Mouse (Mus musculus) intestine, postnatal 0 days (tissue): ENCODE results near the gene Mllt11. TPM values are rescaled to one million over a fixed set of nuclear protein-coding genes. Genes with fewer than 3 reads are reported as not detected.
"Not testable (repeated sequence)": the region's sequence is repeated elsewhere in the genome, so short reads cannot be mapped to it uniquely, and the experiment has no call there.

Source experiments
- ATAC-seq: fragments of 200-750 bp; cut with Nextera tagmentation; 2 replicates; pipeline ENCODE4 v1.8.0; 2017; ENCODE audit warnings: mild to moderate bottlenecking, moderate TSS enrichment, moderate library complexity
- H3K27ac ChIP-seq: fragments of 300-500 bp; sonication (generic); 2 replicates; pipeline ENCODE4 v1.5.1; 2014; ENCODE audit warnings: mild to moderate bottlenecking, low read depth, low read length, moderate library complexity
- H3K27me3 ChIP-seq: fragments of 300-500 bp; sonication (generic); replicated peaks from 2 replicates; pipeline ENCODE4 v1.6.1; 2014; ENCODE audit warnings: low read length, mixed read lengths; ENCODE audit not compliant: control insufficient read depth, insufficient read depth
- H3K36me3 ChIP-seq: fragments of 300-500 bp; sonication (generic); 2 replicates; pipeline ENCODE4 v1.6.1; 2014; ENCODE audit warnings: mild to moderate bottlenecking, moderate library complexity; ENCODE audit not compliant: control insufficient read depth, insufficient read depth
- H3K4me1 ChIP-seq: fragments of 300-500 bp; sonication (generic); replicated peaks from 2 replicates; pipeline ENCODE4 v1.6.1; 2014; ENCODE audit warnings: antibody characterized with exemption, low read length, mixed read lengths; ENCODE audit not compliant: control insufficient read depth, insufficient read depth
- H3K4me2 ChIP-seq: fragments of 300-500 bp; sonication (generic); replicated peaks from 2 replicates; pipeline ENCODE4 v1.6.1; 2014; ENCODE audit warnings: low read depth, mild to moderate bottlenecking, moderate library complexity
- H3K4me3 ChIP-seq: fragments of 300-500 bp; sonication (generic); 2 replicates; pipeline ENCODE4 v1.5.1; 2014; ENCODE audit warnings: low read depth, low read length
- H3K9ac ChIP-seq: fragments of 300-500 bp; sonication (generic); 2 replicates; pipeline ENCODE4 v1.6.1; 2014; ENCODE audit warnings: mild to moderate bottlenecking, low read depth, low read length
- H3K9me3 ChIP-seq: fragments of 300-500 bp; sonication (generic); 2 replicates; pipeline ENCODE4 v1.6.1; 2016; ENCODE audit warnings: mixed run types; ENCODE audit not compliant: control insufficient read depth
- CTCF ChIP-seq: sonication (generic); IDR thresholded peaks from 2 replicates; pipeline ENCODE4 v1.5.1; 2016; ENCODE audit warnings: low read depth, mild to moderate bottlenecking, control low read depth, antibody characterized with exemption, moderate library complexity
- WGBS: fragments of 180-500 bp; shearing (Covaris S2); extraction: QIAGEN DNeasy Blood & Tissue Kit; methylation state at CpG from one replicate; pipeline ENCODE4 v1.1.7; 2014; 5-methylcytosine and 5-hydroxymethylcytosine counted together
- polyA plus RNA-seq: library from polyadenylated mRNA; unstranded; fragments of >200 nt; fragmentation: Nextera tagmentation; extraction: Ambion mirVana; gene quantifications from 2 replicates; pipeline ENCODE4 v1.2.1, GENCODE M21; 2015

The Mllt11 gene
- polyA plus RNA-seq, 1 experiment from 2014 or later, result 10.1 TPM

GRCm38 (mm10) chr3:95224295-95224694, 7.7 kb downstream of the Mllt11 start:
- TF ChIP-seq CTCF, result no peak
- no peak overlapping the region for H3K9ac ChIP-seq
- no peak overlapping the region for H3K4me2 ChIP-seq
- H3K4me3 ChIP-seq, result no peak overlapping the region
- H3K27ac ChIP-seq, result no peak overlapping the region
- no peaks in the 10 kb centered on the region for H3K4me1 ChIP-seq
- H3K36me3 ChIP-seq, result peaks cover 5% of the 10 kb centered on the region
- ATAC-seq, result peak; percentile 12; the same call in 1 of the 2 replicates
- no peaks in the 10 kb centered on the region for H3K9me3 ChIP-seq
- WGBS, result 34% methylated on average over 6 of the region's 6 CpGs
- no peaks in the 10 kb centered on the region for H3K27me3 ChIP-seq

- no peaks in the 10 kb centered on the region for H3K9me3 ChIP-seq
- no peak for ATAC-seq
- no peak overlapping the region for H3K27ac ChIP-seq
- H3K4me2 ChIP-seq, result no peak overlapping the region
- no peak for TF ChIP-seq CTCF
- peaks cover 8% of the 10 kb centered on the region for H3K36me3 ChIP-seq
- H3K4me3 ChIP-seq, result no peak overlapping the region
- WGBS, result 98% methylated on average over 2 of the region's 2 CpGs
- no peaks in the 10 kb centered on the region for H3K27me3 ChIP-seq
- no peak overlapping the region for H3K9ac ChIP-seq
- no peaks in the 10 kb centered on the region for H3K4me1 ChIP-seq
Observed at GRCm38 (mm10) chr3:95223041-95223440, 8.9 kb downstream of the Mllt11 start.

GRCm38 (mm10) chr3:95218466-95219137, 13.4 kb downstream of the Mllt11 start:
- Histone ChIP-seq H3K4me2 (peak overlapping the region; percentile 65), H3K4me1 (0 out of 2 replicates have a peak, but pooled peaks cover 4% of the 10 kb centered on the region), H3K9ac (no peak overlapping the region), H3K27ac (peak overlapping the region; percentile 99), H3K36me3 (peaks cover 17% of the 10 kb centered on the region), H3K27me3 (no peaks in the 10 kb centered on the region), H3K9me3 (no peaks in the 10 kb centered on the region), H3K4me3 (peak overlapping the region; percentile 87; the same call in 1 of the 2 replicates)
- ATAC-seq, result no peak
- no peak for TF ChIP-seq CTCF
- WGBS, result 78% methylated on average over 6 of the region's 6 CpGs

GRCm38 (mm10) chr3:95217255-95218134, 14.5 kb downstream of the Mllt11 start, which contains the start of gene Gabpb2:
Gene Gabpb2, minus strand, starts transcription at chr3:95217916.
- Histone ChIP-seq H3K9ac (peak within 1 kb of the TSS; percentile 97), H3K27ac (peak within 1 kb of the TSS; percentile 99), H3K4me2 (peak within 1 kb of the TSS; percentile 65), H3K4me1 (0 out of 2 replicates have a peak, but pooled peaks cover 4% of the 10 kb centered on the region), H3K4me3 (peak within 1 kb of the TSS; percentile 87), H3K9me3 (no peaks in the 10 kb centered on the region), H3K27me3 (no peaks in the 10 kb centered on the region), H3K36me3 (peaks cover 17% of the 10 kb centered on the region)
- peak; percentile 94 for TF ChIP-seq CTCF
- ATAC-seq, result peak; percentile 86
- under 1% methylated on average over 54 of the region's 56 CpGs for WGBS

GRCm38 (mm10) chr3:95216655-95217254, 15.2 kb downstream of the Mllt11 start:
- Histone ChIP-seq H3K4me3 (peak overlapping the region; percentile 87), H3K9ac (peak overlapping the region; percentile 97), H3K27ac (peak overlapping the region; percentile 99; the same call in 1 of the 2 replicates), H3K4me2 (peak overlapping the region; percentile 65), H3K36me3 (peaks cover 17% of the 10 kb centered on the region), H3K9me3 (no peaks in the 10 kb centered on the region), H3K4me1 (0 out of 2 replicates have a peak, but pooled peaks cover 4% of the 10 kb centered on the region), H3K27me3 (no peaks in the 10 kb centered on the region)
- 11% methylated on average over 4 of the region's 4 CpGs for WGBS
- peak; percentile 11; the same call in 1 of the 2 replicates for ATAC-seq
- TF ChIP-seq CTCF, result no peak

- no peak for TF ChIP-seq CTCF
- H3K27me3 ChIP-seq, result no peaks in the 10 kb centered on the region
- WGBS, result 93% methylated on average over 1 of the region's 1 CpGs
- H3K4me1 ChIP-seq, result 0 out of 2 replicates have a peak, but pooled peaks cover 4% of the 10 kb centered on the region
- H3K4me2 ChIP-seq, result no peak overlapping the region
- no peak overlapping the region for H3K9ac ChIP-seq
- H3K4me3 ChIP-seq, result no peak overlapping the region
- ATAC-seq, result no peak
- H3K27ac ChIP-seq, result no peak overlapping the region
- peaks cover 13% of the 10 kb centered on the region; the same call in 1 of the 2 replicates for H3K36me3 ChIP-seq
- no peaks in the 10 kb centered on the region for H3K9me3 ChIP-seq
Observed at GRCm38 (mm10) chr3:95213609-95213975, 18.4 kb downstream of the Mllt11 start.

GRCm38 (mm10) chr3:95212889-95213608, 18.9 kb downstream of the Mllt11 start:
- H3K4me2 ChIP-seq, ATAC-seq, H3K27ac ChIP-seq: not testable (repeated sequence)

More at GRCm38 (mm10) chr3:95212889-95213608, 18.9 kb downstream of the Mllt11 start:
- H3K9me3 ChIP-seq, H3K4me3 ChIP-seq, H3K9ac ChIP-seq, H3K4me1 ChIP-seq, H3K27me3 ChIP-seq: not testable (repeated sequence)
- 95% methylated on average over 7 of the region's 10 CpGs for WGBS
- H3K36me3 ChIP-seq, result peaks cover 19% of the 10 kb centered on the region; the same call in 1 of the 2 replicates
